Mouse (Mus musculus) stomach, postnatal 0 days (tissue): ENCODE results near the gene Cyp39a1.

Experiments used
- CTCF ChIP-seq: IDR thresholded peaks from 2 replicates; pipeline ENCODE4 v1.5.1; 2016; ENCODE audit warnings: antibody characterized with exemption, low read depth, mild to moderate bottlenecking, moderate library complexity
- EP300 ChIP-seq: optimal IDR thresholded peaks from 2 replicates; pipeline ENCODE3; 2016; ENCODE audit warnings: antibody characterized with exemption

DNA sequence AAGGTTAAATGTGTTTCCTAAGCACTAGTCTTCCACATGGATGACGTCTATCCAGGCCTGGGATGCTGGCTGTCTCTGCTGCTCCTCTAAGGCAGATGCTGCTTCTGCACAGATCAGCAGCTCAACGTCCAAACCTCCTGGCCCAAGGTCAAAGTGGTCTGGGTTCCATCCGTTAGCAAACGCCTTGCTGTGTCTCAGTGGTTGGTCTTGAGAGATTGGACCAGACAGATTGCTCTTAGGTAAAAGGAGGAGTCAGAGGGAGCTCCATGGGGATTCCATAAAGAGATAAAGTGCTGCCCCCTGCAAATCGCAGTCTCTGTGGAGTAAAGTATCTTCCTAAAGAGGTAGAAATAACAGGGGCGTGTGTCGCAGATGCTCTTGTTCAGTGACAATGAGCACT lies 24.0 kb upstream of the Cyp39a1 start:
- TF ChIP-seq EP300 = no peak
- TF ChIP-seq CTCF = no peak
